Mouse (Mus musculus) midbrain, embryonic 14.5 days (tissue): ENCODE results near the gene Usp28. TPM values are rescaled to one million over a fixed set of nuclear protein-coding genes. Genes with fewer than 3 reads are reported as not detected.

Source experiments
- polyA plus RNA-seq: library from polyadenylated mRNA; unstranded; fragments of >200 nt; fragmentation: Nextera tagmentation; extraction: Ambion mirVana; gene quantifications from 2 replicates; pipeline ENCODE4 v1.2.1, GENCODE M21; 2014

The Usp28 gene
- polyA plus RNA-seq, 1 experiment from 2014 or later = 33.4 TPM

Other genes starting within 250 kb of the Usp28 start
- 6.0 and 7.0 TPM in 2 replicates for gene Zbtb16, start 149.2 kb upstream of the Usp28 start, polyA plus RNA-seq
- 0.63 and 1.0 TPM in 2 replicates for gene Htr3a, start 74.3 kb upstream of the Usp28 start, polyA plus RNA-seq
- 0.15 TPM in 1 of 2 replicates, not detected in the other for gene Htr3b, start 20.4 kb upstream of the Usp28 start, polyA plus RNA-seq
- 18.6 and 28.0 TPM in 2 replicates for gene Zw10, start 70.2 kb downstream of the Usp28 start, polyA plus RNA-seq
- gene Tmprss5, start 95.9 kb downstream of the Usp28 start, polyA plus RNA-seq = 0.70 and 1.7 TPM in 2 replicates